Mouse (Mus musculus): Measurements from ENCODE around the gene Agrp. TPM values are rescaled to one million over a fixed set of nuclear protein-coding genes. Genes with fewer than 3 reads are reported as not detected.
"Not testable (repeated sequence)": the region's sequence is repeated elsewhere in the genome, so short reads cannot be mapped to it uniquely, and the experiment has no call there.

Agrp gene
- total RNA-seq, 2 experiments from 2014 or later = 0.56 TPM; not detected in 1

DNA sequence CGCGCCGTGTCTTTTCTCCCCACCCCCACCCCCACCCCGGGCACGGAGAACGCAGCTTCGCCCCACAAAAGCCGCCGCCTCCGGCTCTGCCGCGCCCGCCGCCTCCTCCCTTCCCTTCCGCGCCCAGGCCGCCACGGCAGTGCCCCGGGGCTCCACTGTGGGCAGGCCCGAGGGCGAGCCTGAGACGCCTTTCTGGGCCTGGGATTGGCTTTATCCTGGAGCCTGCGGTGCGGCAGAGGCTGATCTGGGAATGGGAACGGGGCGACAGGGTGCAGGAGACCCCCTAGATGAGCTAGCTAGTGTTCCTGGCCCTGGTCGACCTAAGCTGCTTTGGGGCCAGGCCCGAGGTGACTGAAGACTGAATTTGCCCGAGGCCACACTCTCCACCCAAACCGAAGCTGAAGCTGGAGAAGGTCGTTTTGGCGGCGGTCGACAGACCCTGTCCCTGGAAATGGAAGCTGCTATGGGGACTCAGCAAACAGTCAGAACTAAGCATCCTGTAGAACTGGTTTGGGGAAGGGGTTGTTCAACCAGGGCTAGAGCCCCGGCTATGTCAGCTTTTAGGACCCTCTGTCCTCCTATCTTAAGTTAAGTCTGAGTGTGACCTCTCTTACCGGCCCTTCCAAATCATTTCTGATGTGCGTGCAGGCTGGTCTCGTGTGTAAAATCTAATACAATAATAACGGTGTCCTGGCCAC lies 31.6 kb downstream of the Agrp start:
- DNase-seq = peak in 1 of 2 experiments; percentile 49
- intact Hi-C loops (cut with DNase I) = loop anchor here (5.0 kb wide), 1 partner anchor 38 kb away; the partner anchor contains the start of gene Atp6v0d1

DNA sequence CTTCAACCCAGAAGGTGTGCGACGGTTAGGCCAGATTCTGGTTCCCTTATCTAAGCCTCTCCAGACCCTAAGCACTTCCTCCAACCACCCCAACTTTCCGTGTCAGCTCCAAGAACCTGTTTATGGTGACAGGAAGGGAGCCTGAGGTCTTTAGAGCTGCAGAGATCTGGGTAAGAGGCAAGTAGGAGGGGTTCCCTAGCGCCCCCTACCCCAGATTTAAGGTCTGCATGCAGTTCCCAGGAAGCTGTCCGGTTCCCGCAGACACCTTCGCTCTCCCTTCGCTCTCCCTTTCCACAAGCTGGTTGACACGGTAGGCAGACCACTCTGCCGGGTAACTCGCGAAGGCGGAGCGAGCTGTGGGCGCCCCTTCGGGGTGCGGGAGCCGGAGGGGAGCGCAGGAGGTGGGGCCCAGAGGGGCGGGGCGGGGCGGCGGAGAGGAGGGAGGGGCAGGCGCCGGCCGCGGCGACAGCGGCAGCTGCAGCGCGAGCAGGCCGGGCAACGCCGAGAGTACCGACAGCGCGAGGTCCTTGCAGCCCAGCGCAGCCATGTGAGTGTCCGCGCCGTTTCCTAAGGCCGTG lies 32.3 kb downstream of the Agrp start, which contains the start of gene Ripor1:
TSS of gene Ripor1 (plus strand) at position 452 of the 578 bp plus-strand sequence.
- intact Hi-C loops (cut with DNase I) = loop anchor here (5.0 kb wide), 1 partner anchor 38 kb away; the partner anchor contains the start of gene Atp6v0d1
- DNase-seq = peak; percentile 56 to 60

DNA sequence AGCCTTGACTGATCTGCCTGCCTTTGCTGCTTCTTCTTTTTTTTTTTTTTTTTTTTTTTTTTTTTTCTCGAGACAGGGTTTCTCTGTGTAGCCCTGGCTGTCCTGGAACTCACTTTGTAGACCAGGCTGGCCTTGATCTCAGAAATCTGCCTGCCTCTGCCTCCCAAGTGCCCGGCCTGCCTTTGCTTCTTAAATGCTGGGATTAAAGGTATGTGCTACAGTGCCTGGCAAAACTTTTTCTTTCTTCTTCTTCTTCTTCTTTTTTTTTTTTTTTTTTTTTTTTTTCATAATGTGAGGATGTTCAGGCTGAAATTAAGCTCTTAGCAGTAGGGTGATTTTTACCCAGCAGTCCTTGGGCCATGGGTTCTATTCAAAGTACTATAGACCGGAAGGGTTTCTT lies 34.7 kb downstream of the Agrp start:
- DNase-seq; intact Hi-C loops (cut with DNase I): not testable (repeated sequence)

- intact Hi-C loops (cut with DNase I) = no loop called here
- DNase-seq = no peak
Measured at GRCm38 (mm10) chr8:105601301-105601700, 35.9 kb downstream of the Agrp start.

GRCm38 (mm10) chr8:105598777-105599176 lies 38.4 kb downstream of the Agrp start:
- intact Hi-C loops (cut with DNase I) = no loop called here
- no peak for DNase-seq

- DNase-seq = peak; percentile 72 to 79
- intact Hi-C loops (cut with DNase I) = loop anchor here (1.0 kb wide), 1 partner anchor 89 kb away; no protein-coding TSS in a partner anchor
Measured at GRCm38 (mm10) chr8:105596362-105597034, 40.7 kb downstream of the Agrp start.

DNA sequence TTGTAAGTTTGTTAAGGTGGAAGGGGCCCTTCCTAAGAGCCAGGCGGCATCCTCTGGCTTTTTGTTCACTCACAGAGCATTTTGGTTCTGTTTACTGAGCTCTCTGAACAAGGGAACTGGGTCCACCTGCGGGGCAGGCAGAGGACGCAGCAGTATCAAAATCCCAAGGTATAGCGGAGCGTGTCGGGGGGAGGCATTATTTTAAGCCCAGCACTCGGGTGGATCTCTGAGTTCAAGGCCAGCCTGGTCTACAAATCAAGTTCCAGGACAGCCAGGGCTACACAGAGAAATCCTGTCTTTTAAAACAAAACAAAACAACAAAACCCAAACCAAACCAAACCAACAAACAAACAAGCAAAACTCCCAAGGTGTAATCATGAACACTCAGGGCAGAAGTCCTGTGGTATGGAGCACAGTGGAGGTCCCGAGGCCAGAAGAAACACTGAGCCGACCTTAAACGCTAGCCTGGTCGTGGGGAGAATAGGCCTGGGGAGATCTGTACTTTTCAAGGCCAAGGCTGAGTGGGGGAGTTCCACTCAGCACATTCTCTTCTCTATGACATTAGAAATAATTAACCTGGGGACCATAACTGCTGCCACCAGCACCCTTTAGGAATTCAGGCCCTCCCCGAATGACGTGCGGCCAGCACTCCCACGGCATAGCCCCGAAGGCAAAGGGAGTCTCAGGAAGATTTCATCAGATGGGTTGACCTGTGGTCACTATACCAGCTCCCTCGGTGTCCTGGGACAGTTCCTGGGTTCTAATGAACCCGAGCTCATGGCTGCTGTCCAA lies 42.5 kb downstream of the Agrp start:
- no peak for DNase-seq
- intact Hi-C loops (cut with DNase I) = no loop called here

- peak; percentile 27 to 51 for DNase-seq
- intact Hi-C loops (cut with DNase I) = no loop called here
Measured at GRCm38 (mm10) chr8:105593859-105594258, 43.3 kb downstream of the Agrp start.

GRCm38 (mm10) chr8:105592431-105592830 lies 44.8 kb downstream of the Agrp start:
- DNase-seq = no peak
- intact Hi-C loops (cut with DNase I) = no loop called here

- DNase-seq = no peak
- intact Hi-C loops (cut with DNase I) = no loop called here
Measured at GRCm38 (mm10) chr8:105579719-105580118, 57.5 kb downstream of the Agrp start.

GRCm38 (mm10) chr8:105575538-105575937 lies 61.7 kb downstream of the Agrp start:
- intact Hi-C loops (cut with DNase I) = no loop called here
- DNase-seq = no peak

GRCm38 (mm10) chr8:105574741-105575140 lies 62.5 kb downstream of the Agrp start:
- DNase-seq = no peak
- intact Hi-C loops (cut with DNase I) = no loop called here

GRCm38 (mm10) chr8:105573427-105573826 lies 63.8 kb downstream of the Agrp start:
- intact Hi-C loops (cut with DNase I) = no loop called here
- peak in 1 of 2 experiments; percentile 40 for DNase-seq

DNA sequence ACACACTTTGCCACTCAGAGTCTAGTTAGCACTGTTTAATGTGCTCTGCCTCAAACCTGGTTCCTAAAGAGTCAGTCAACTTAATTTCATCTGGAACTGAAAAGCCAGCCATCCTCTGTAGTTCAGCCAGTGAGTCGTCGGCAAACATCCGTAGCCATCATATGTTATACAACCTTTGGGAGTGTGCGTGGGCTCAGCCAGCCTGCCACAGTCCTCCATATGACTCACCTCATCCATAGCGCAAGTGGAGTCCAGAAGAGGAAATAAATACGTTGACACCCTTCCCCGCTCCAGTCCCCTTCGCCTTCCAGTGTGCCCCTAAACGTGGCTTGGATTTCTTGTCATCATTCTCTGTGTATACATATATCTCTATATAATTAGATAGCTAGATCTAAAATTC lies 65.4 kb downstream of the Agrp start:
- intact Hi-C loops (cut with DNase I) = no loop called here

GRCm38 (mm10) chr8:105566703-105567595 lies 70.2 kb downstream of the Agrp start:
- no peak for DNase-seq
- intact Hi-C loops (cut with DNase I) = loop anchor here (5.0 kb wide), 2 partner anchors 40 to 120 kb away; partner anchors contain the start of genes Carmil2 and Ripor1

More for the DNA sequence above, 65.4 kb downstream of the Agrp start:
- no peak for DNase-seq

DNA sequence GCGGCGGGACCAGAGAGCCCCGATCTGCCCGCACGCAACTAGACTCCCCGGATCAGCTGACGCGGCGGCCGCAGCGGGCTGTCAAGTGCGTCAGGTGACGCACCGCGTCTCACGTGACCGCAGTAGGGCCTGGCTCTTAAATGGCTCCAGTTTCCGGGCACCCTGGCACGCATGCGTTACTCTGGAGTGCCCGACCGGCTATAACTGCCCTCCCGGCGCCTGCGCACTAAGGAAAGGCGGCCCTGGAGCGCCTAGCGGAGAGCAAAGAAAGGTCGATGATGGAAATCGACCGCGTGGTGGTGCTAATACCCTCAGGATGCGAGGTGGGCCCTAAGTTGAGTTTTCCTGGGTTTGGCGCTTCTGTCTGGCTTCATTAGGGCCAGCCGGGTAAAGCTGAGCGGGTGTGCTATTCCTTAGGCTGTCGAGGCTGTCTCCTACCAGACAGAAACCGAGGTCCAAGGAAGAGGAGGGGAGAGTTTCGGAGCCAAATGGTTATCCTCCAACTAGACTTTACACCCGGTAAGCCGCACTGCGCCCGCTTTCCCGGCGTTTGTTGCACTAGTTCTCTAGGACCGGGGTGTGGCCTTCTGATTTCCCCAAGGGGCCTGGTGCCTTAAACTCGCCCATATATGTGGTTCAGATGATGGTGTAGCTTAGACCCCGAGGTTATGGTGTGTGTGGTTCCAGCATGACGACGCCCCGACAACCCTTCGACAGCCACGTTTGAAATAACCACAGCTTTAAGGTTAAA lies 71.1 kb downstream of the Agrp start, which contains the start of gene Atp6v0d1:
TSS of gene Atp6v0d1 (minus strand) at position 96 of the 751 bp plus-strand sequence.
- peak; percentile 99 to 100 for DNase-seq
- intact Hi-C loops (cut with DNase I) = loop anchor here (5.0 kb wide), 2 partner anchors 41 to 121 kb away; partner anchors contain the start of genes Carmil2 and Ripor1

GRCm38 (mm10) chr8:105565401-105565881 lies 71.8 kb downstream of the Agrp start:
- DNase-seq = peak in 1 of 2 experiments; percentile 23
- intact Hi-C loops (cut with DNase I) = loop anchor here (5.0 kb wide), 2 partner anchors 42 to 122 kb away; partner anchors contain the start of genes Carmil2 and Ripor1
